Mouse (Mus musculus) myocyte (in vitro differentiated cells): ENCODE results near the gene Dido1. TPM values are rescaled to one million over a fixed set of nuclear protein-coding genes. Genes with fewer than 3 reads are reported as not detected.

ENCODE experiments used
- H3K27me3 ChIP-seq: one replicate; pipeline ENCODE4 v1.6.1; 2011; ENCODE audit not compliant: control insufficient read depth, insufficient read depth, insufficient read length
- H3K36me3 ChIP-seq: one replicate; pipeline ENCODE4 v1.6.1; 2011; ENCODE audit not compliant: control insufficient read depth, insufficient read depth
- H3K4me2 ChIP-seq: one replicate; pipeline ENCODE4 v1.6.1; 2011; ENCODE audit warnings: low read depth, control low read depth
- H3K4me3 ChIP-seq: one replicate; pipeline ENCODE4 v1.5.1; 2011; ENCODE audit warnings: mild to moderate bottlenecking, control low read depth, moderate library complexity
- H3K79me2 ChIP-seq: one replicate; pipeline ENCODE4 v1.6.1; 2011; ENCODE audit not compliant: control insufficient read depth, insufficient read depth
- H3ac ChIP-seq: one replicate; pipeline ENCODE4 v1.6.1; 2011; ENCODE audit not compliant: control insufficient read depth, insufficient read length
- CEBPB ChIP-seq: IDR thresholded peaks from 2 replicates; pipeline ENCODE4 v1.6.1; 2011; ENCODE audit warnings: mild to moderate bottlenecking, moderate library complexity; ENCODE audit not compliant: poor library complexity, insufficient read depth, severe bottlenecking
- E2F4 ChIP-seq: IDR thresholded peaks from one replicate; pipeline ENCODE4 v1.6.1; 2011; ENCODE audit warnings: mild to moderate bottlenecking, control low read depth, moderate library complexity; ENCODE audit not compliant: insufficient read depth
- MAX ChIP-seq: IDR thresholded peaks from one replicate; pipeline ENCODE4 v1.6.1; 2011; ENCODE audit warnings: low read depth, mild to moderate bottlenecking, control low read depth
- MYOD1 ChIP-seq, 3 experiments: IDR thresholded peaks; one replicate each; pipeline ENCODE4 v1.6.1; 2011; ENCODE audit warnings: control low read depth in 2 of 3, low read depth in 2 of 3, mild to moderate bottlenecking in 2 of 3, moderate library complexity in 1 of 3; ENCODE audit not compliant: insufficient read length in 2 of 3, control insufficient read depth in 1 of 3
- MYOG ChIP-seq, 3 experiments: IDR thresholded peaks; one replicate each; pipeline ENCODE4 v1.6.1; 2011; ENCODE audit warnings: control low read depth in 2 of 3, low read depth in 2 of 3, mild to moderate bottlenecking in 2 of 3; ENCODE audit not compliant: insufficient read length in 2 of 3, control insufficient read depth in 1 of 3, insufficient read depth in 1 of 3
- POLR2A ChIP-seq: IDR thresholded peaks from one replicate; pipeline ENCODE4 v1.6.1; 2011; ENCODE audit warnings: low read depth, mild to moderate bottlenecking, control low read depth, moderate library complexity; ENCODE audit not compliant: insufficient read length
- POLR2AphosphoS2 ChIP-seq: IDR thresholded peaks from one replicate; pipeline ENCODE4 v1.6.1; 2011; ENCODE audit warnings: low read depth, control low read depth; ENCODE audit not compliant: insufficient read length
- REST ChIP-seq: IDR thresholded peaks from one replicate; pipeline ENCODE4 v1.6.1; 2011; ENCODE audit warnings: mild to moderate bottlenecking, control low read depth, moderate library complexity; ENCODE audit not compliant: insufficient read depth, insufficient read length
- SRF ChIP-seq: IDR thresholded peaks from one replicate; pipeline ENCODE4 v1.6.1; 2011; ENCODE audit warnings: low read depth; ENCODE audit not compliant: control insufficient read depth, insufficient read length
- TCF12 ChIP-seq: IDR thresholded peaks from one replicate; pipeline ENCODE4 v1.6.1; 2011; ENCODE audit warnings: mild to moderate bottlenecking, control low read depth; ENCODE audit not compliant: poor library complexity, insufficient read depth, severe bottlenecking
- TCF3 ChIP-seq: IDR thresholded peaks from one replicate; pipeline ENCODE4 v1.6.1; 2011; ENCODE audit warnings: low read depth, control low read depth; ENCODE audit not compliant: insufficient read length
- USF1 ChIP-seq: IDR thresholded peaks from one replicate; pipeline ENCODE4 v1.6.1; 2011; ENCODE audit warnings: low read depth, mild to moderate bottlenecking, control low read depth, moderate library complexity
- polyA plus RNA-seq: library from polyadenylated mRNA; unstranded; fragments of >200 nt; fragmentation: generic; extraction: Trizol; gene quantifications from one replicate; pipeline ENCODE4 v1.2.1, GENCODE M21; 2012; ENCODE audit warnings: missing spikeins

The Dido1 gene
- polyA plus RNA-seq, 1 experiment = 9.3 TPM

DNA sequence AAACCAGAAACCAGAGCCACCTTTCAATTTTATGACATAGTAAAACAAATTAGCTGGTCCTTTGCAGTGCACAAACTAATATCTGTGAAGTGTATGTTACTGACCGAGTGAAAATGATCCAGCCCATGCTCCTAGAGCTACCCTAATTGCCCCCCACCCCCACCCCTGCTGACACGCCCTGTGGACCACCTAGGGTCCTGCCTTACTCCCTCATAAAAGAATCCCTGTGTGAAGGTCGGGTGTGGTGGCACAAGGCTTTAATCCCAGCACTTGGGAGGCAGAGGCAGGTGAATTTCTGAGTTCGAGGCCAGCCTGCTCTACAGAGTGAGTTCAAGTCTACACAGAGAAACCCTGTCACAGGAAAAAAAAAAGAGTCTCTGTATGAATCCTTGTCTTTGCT lies 1.7 kb upstream of the Dido1 start:
- H3K4me3 ChIP-seq = peak overlapping the region; percentile 96
- H3K4me2 ChIP-seq = peak overlapping the region; percentile 92
- no peaks in the 10 kb centered on the region for H3K27me3 ChIP-seq
- TF ChIP-seq USF1 (no peak), SRF (no peak), REST (no peak), TCF3 (no peak)
- peak overlapping the region; percentile 51 for H3ac ChIP-seq
- H3K36me3 ChIP-seq = peaks cover 16% of the 10 kb centered on the region
- H3K79me2 ChIP-seq = peaks cover 61% of the 10 kb centered on the region

- Histone ChIP-seq H3K36me3 (peaks cover 16% of the 10 kb centered on the region), H3ac (peak overlapping the region; percentile 51), H3K79me2 (peaks cover 71% of the 10 kb centered on the region), H3K4me3 (peak overlapping the region; percentile 96), H3K4me2 (peak overlapping the region; percentile 92), H3K27me3 (no peaks in the 10 kb centered on the region)
- TF ChIP-seq MAX = no peak
These were observed 717 bp upstream of the Dido1 start for GRCm38 (mm10) chr2:180710276-180711155.

- TF ChIP-seq MYOG (IDR thresholded peaks at IDR 0.05; ENCODE audit: control insufficient read depth in 1 of 3, insufficient read depth in 1 of 3, insufficient read length in 2 of 3, low read depth in 2 of 3) (no peak), MYOD1 (IDR thresholded peaks at IDR 0.05; ENCODE audit: control insufficient read depth in 1 of 3, insufficient read length in 2 of 3, low read depth in 2 of 3) (no peak), POLR2AphosphoS2 (no peak), E2F4 (no peak), REST (no peak), SRF (no peak), TCF12 (no peak)
- H3ac ChIP-seq = peak overlapping the region; percentile 51
- no peaks in the 10 kb centered on the region for H3K27me3 ChIP-seq
- H3K36me3 ChIP-seq = peaks cover 8% of the 10 kb centered on the region
- peak overlapping the region; percentile 96 for H3K4me2 ChIP-seq
- peak overlapping the region; percentile 96 for H3K4me3 ChIP-seq
- peaks cover 83% of the 10 kb centered on the region for H3K79me2 ChIP-seq
These were observed 526 bp downstream of the Dido1 start for GRCm38 (mm10) chr2:180709023-180709922.

DNA sequence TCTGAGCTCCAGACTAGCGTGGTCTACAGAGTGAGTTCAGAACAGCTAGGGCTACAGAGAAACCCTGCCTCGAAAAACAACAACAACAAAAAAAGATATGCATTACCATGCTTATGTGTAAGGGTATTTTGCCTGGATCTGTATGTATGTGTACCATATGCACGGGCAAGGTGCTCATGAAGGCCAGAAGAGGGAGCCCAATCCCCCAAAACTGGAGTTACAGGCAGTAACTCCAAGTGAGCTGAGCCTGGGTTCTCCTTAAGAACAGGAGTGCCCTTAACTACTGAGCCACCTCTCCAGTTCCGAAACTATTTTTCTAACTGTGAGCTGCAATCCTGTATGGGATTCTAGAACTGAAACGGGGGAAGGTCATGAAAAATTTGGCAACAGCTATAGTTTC lies 3.8 kb downstream of the Dido1 start:
- TF ChIP-seq TCF3 (no peak), MAX (no peak), TCF12 (no peak), POLR2AphosphoS2 (no peak), REST (no peak), MYOG (IDR thresholded peaks at IDR 0.05; ENCODE audit: control insufficient read depth in 1 of 3, insufficient read depth in 1 of 3, insufficient read length in 2 of 3, low read depth in 2 of 3) (no peak), CEBPB (no peak), SRF (no peak), POLR2A (no peak), MYOD1 (IDR thresholded peaks at IDR 0.05; ENCODE audit: control insufficient read depth in 1 of 3, insufficient read length in 2 of 3, low read depth in 2 of 3) (no peak), USF1 (no peak), E2F4 (no peak)
- Histone ChIP-seq H3K36me3 (no peaks in the 10 kb centered on the region), H3K27me3 (no peaks in the 10 kb centered on the region), H3ac (no peak overlapping the region), H3K4me2 (no peak overlapping the region), H3K4me3 (no peak overlapping the region), H3K79me2 (peaks cover 90% of the 10 kb centered on the region)

DNA sequence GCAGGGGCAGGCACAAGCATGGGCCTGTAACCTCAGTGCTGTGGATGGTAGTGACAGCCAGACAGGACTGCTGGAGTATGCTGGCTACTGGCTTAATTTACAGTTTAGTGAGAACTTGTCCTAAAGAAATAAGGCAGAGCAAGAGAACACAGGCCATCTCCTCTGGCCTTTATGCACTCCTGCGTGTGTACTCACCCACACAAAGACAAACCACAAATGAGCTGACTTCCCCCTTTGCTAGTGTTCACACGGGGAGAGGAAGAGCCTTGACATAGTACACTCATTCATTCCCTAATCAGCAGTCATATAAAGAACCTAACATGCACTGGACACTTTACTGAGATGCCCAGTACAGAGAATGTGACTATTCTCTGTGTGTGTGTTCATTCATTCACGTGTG lies 4.7 kb downstream of the Dido1 start:
- TF ChIP-seq MYOD1 (IDR thresholded peaks at IDR 0.05; ENCODE audit: control insufficient read depth in 1 of 3, insufficient read length in 2 of 3, low read depth in 2 of 3) (no peak), POLR2A (no peak), POLR2AphosphoS2 (no peak), MYOG (IDR thresholded peaks at IDR 0.05; ENCODE audit: control insufficient read depth in 1 of 3, insufficient read depth in 1 of 3, insufficient read length in 2 of 3, low read depth in 2 of 3) (no peak), REST (no peak), TCF12 (no peak), USF1 (no peak), SRF (no peak), MAX (no peak), CEBPB (no peak), E2F4 (no peak), TCF3 (no peak)
- Histone ChIP-seq H3ac (no peak overlapping the region), H3K4me3 (no peak overlapping the region), H3K36me3 (no peaks in the 10 kb centered on the region), H3K79me2 (peaks cover 91% of the 10 kb centered on the region), H3K4me2 (no peak overlapping the region), H3K27me3 (no peaks in the 10 kb centered on the region)
